Mouse (Mus musculus) kidney, embryonic 14.5 days (tissue): ENCODE data around the gene Dip2c. TPM values are rescaled to one million over a fixed set of nuclear protein-coding genes. Genes with fewer than 3 reads are reported as not detected.

ENCODE experiments used
- ATAC-seq: fragments of 200-750 bp; cut with Nextera tagmentation; 2 replicates; pipeline ENCODE4 v1.8.0; 2017; ENCODE audit warnings: moderate number of reproducible peaks, mild to moderate bottlenecking, moderate TSS enrichment, moderate library complexity; ENCODE audit not compliant: low FRiP score, low TSS enrichment
- H3K27ac ChIP-seq: fragments of 300-500 bp; sonication (generic); 2 replicates; pipeline ENCODE4 v1.5.1; 2014; ENCODE audit warnings: low read depth, mild to moderate bottlenecking, low read length, moderate library complexity, mixed read lengths
- H3K27me3 ChIP-seq: fragments of 300-500 bp; sonication (generic); 2 replicates; pipeline ENCODE4 v1.6.1; 2014; ENCODE audit warnings: mild to moderate bottlenecking, low read length; ENCODE audit not compliant: control insufficient read depth, insufficient read depth
- H3K36me3 ChIP-seq: fragments of 300-500 bp; sonication (generic); 2 replicates; pipeline ENCODE4 v1.6.1; 2014; ENCODE audit warnings: low read length, mixed read lengths; ENCODE audit not compliant: control insufficient read depth, insufficient read depth
- H3K4me1 ChIP-seq: fragments of 300-500 bp; sonication (generic); 2 replicates; pipeline ENCODE4 v1.6.1; 2014; ENCODE audit warnings: low read length, mixed read lengths; ENCODE audit not compliant: control insufficient read depth, insufficient read depth
- H3K4me2 ChIP-seq: fragments of 300-500 bp; sonication (generic); replicated peaks from 2 replicates; pipeline ENCODE4 v1.6.1; 2014; ENCODE audit warnings: low read depth, mild to moderate bottlenecking, low read length
- H3K4me3 ChIP-seq: fragments of 300-500 bp; sonication (generic); 2 replicates; pipeline ENCODE4 v1.5.1; 2014; ENCODE audit warnings: mild to moderate bottlenecking, low read length
- H3K9ac ChIP-seq: fragments of 300-500 bp; sonication (generic); 2 replicates; pipeline ENCODE4 v1.6.1; 2014; ENCODE audit warnings: low read depth, mild to moderate bottlenecking, low read length, moderate library complexity
- H3K9me3 ChIP-seq: fragments of 300-500 bp; sonication (generic); 2 replicates; pipeline ENCODE4 v1.6.1; 2016; ENCODE audit warnings: low read length; ENCODE audit not compliant: control insufficient read depth
- WGBS: fragments of 180-500 bp; shearing (Covaris S2); extraction: QIAGEN DNeasy Blood & Tissue Kit; methylation state at CpG from one replicate; pipeline ENCODE4 v1.1.7; 2014; 5-methylcytosine and 5-hydroxymethylcytosine counted together
- polyA plus RNA-seq: library from polyadenylated mRNA; unstranded; fragments of >200 nt; fragmentation: Nextera tagmentation; extraction: Ambion mirVana; gene quantifications from 2 replicates; pipeline ENCODE4 v1.2.1, GENCODE M21; 2014

Dip2c gene
- polyA plus RNA-seq, 1 experiment from 2014 or later, result 7.3 TPM

DNA sequence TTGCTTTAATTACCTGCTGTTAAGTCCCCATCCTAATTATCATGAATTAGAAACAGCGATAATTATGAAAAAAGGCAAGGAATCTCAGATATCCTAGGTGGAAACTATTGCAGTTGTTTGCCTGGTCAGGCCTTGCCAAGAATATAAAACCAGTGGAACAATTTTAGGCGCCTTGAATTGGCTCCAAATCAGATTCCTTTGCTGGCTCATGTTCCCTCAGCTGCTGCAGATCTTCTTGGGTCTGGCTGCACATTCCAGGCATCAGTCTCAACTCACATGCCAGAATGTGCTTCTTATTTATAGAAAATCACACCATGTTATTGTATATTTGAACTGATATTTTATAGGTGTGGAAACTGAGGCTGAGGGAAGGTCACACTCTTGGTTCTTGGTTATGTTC lies 74.3 kb downstream of the Dip2c start:
- Histone ChIP-seq H3K4me2 (no peak overlapping the region), H3K36me3 (no peaks in the 10 kb centered on the region), H3K9ac (no peak overlapping the region), H3K27ac (no peak overlapping the region), H3K9me3 (no peaks in the 10 kb centered on the region), H3K27me3 (no peaks in the 10 kb centered on the region), H3K4me1 (no peaks in the 10 kb centered on the region), H3K4me3 (no peak overlapping the region)
- no peak for ATAC-seq
- WGBS, result 87% methylated on average over 2 of the region's 2 CpGs

DNA sequence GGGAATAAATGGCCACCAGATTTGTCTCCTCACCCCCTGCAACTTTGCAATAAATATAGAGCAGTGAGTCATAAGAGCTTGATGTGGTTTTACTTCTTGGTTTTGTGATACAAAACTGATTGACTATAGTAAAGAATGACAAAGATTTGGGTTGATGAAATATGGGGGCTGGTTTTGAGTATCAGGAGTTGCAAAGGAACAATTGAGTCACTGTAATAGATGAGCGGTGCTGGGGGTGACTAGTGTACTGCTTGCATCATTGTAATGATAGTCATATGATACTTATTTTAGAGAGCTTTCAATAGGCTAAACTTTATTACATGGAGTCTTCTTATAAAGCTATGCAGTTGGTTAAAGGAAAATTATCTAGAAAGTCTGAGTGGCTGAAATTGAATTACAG lies 77.6 kb downstream of the Dip2c start:
- WGBS, result 94% methylated on average over 1 of the region's 1 CpGs
- Histone ChIP-seq H3K4me1 (no peaks in the 10 kb centered on the region), H3K27me3 (no peaks in the 10 kb centered on the region), H3K9ac (no peak overlapping the region), H3K4me3 (no peak overlapping the region), H3K4me2 (no peak overlapping the region), H3K36me3 (no peaks in the 10 kb centered on the region), H3K9me3 (no peaks in the 10 kb centered on the region), H3K27ac (no peak overlapping the region)
- ATAC-seq, result no peak

DNA sequence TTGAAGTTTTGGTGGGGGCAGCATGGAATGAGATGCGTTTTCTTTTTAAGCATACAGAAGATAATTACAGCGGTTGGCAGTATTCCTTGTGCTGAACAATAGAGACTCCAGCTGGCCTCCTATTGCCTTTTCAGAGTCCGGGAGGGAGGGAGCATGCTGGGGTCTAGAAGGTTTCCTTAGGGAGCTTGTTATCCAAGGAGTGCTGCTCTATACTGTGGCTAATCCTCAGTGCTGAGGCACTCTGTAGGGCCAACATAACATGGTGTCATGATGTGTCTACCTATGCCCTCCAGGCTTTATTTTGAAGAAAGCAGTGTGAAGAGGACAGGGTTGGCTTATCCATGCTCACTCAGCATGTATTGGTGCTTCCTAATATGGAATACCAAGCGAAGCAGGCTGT lies 79.0 kb downstream of the Dip2c start:
- Histone ChIP-seq H3K27me3 (no peaks in the 10 kb centered on the region), H3K27ac (no peak overlapping the region), H3K4me3 (no peak overlapping the region), H3K9me3 (no peaks in the 10 kb centered on the region), H3K4me1 (no peaks in the 10 kb centered on the region), H3K36me3 (no peaks in the 10 kb centered on the region), H3K9ac (no peak overlapping the region), H3K4me2 (no peak overlapping the region)
- no peak for ATAC-seq
- 64% methylated on average over 4 of the region's 4 CpGs for WGBS

DNA sequence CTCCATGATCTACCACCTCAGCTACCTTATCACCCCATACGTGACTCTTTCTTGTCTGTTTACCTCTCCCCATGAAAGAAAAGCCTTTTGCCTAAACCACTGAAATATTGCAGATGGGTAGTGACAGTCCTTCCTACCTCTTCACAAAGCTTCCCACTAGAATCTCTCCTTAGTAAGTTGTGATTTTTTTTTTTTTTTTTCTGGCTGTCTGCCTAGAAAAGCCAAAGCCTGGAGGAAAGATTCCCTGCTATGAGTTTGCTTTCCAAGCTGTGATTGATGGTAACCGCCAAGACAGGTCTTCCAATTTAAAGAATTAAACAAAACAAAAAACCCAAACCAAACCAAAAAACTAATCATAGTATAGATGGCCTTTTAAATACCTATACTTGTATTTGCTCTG lies 85.1 kb downstream of the Dip2c start:
- no peaks in the 10 kb centered on the region for H3K9me3 ChIP-seq
- H3K4me3 ChIP-seq, result no peak overlapping the region
- H3K4me2 ChIP-seq, result no peak overlapping the region
- 70% methylated on average over 2 of the region's 2 CpGs for WGBS
- no peak for ATAC-seq
- H3K36me3 ChIP-seq, result no peaks in the 10 kb centered on the region
- H3K9ac ChIP-seq, result no peak overlapping the region
- H3K27ac ChIP-seq, result no peak overlapping the region
- no peaks in the 10 kb centered on the region for H3K4me1 ChIP-seq
- no peaks in the 10 kb centered on the region for H3K27me3 ChIP-seq

DNA sequence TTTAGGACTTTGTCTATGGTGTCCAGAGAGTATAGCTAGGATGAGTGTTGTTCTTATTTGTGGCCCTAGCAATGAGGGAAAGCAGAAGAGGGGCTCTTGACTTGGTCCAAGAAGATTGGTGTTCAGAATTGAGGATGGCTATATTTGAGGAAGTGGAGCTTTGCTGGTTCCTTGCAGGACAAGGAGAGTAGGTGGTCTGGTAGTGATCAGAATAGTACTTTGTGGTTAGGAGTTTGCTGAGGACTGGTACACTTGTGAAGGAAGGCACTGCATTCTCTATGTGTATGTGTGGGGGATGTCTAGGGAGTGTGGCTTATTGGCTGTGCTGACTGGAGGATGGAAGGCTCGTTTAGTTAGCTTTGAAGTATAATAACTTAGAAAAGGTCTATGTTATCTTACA lies 95.1 kb downstream of the Dip2c start:
- no peak for ATAC-seq
- Histone ChIP-seq H3K36me3 (no peaks in the 10 kb centered on the region), H3K27ac (no peak overlapping the region), H3K4me2 (no peak overlapping the region), H3K9ac (no peak overlapping the region), H3K9me3 (no peaks in the 10 kb centered on the region), H3K4me1 (no peaks in the 10 kb centered on the region), H3K27me3 (no peaks in the 10 kb centered on the region), H3K4me3 (no peak overlapping the region)
- 44% methylated on average over 1 of the region's 1 CpGs for WGBS

DNA sequence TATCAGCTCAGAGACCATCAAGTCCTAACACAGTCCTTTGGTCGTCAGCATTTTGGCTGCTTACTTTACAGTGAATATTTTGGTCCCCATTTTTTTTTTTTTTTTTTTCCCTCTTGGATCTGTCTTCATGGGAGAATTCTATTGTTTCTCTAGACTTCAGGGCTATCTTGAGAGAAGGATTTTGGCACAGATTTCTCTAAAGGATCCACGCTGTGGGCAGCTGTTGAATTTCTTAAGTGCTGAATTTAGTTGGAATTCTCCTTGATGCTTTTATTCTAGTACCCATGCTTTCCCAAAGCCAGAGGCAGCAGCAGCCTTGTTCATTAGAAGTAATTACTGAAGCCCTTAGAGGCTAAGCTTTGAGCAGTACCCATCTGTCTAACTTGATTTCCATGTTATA lies 100.8 kb downstream of the Dip2c start:
- WGBS, result 71% methylated on average over 2 of the region's 2 CpGs
- no peak for ATAC-seq
- 0 out of 2 replicates have a peak, but pooled peaks cover 4% of the 10 kb centered on the region for H3K9me3 ChIP-seq
- no peaks in the 10 kb centered on the region for H3K36me3 ChIP-seq
- H3K4me1 ChIP-seq, result no peaks in the 10 kb centered on the region
- H3K27ac ChIP-seq, result no peak overlapping the region
- H3K4me3 ChIP-seq, result no peak overlapping the region
- H3K9ac ChIP-seq, result no peak overlapping the region
- no peaks in the 10 kb centered on the region for H3K27me3 ChIP-seq
- H3K4me2 ChIP-seq, result no peak overlapping the region

DNA sequence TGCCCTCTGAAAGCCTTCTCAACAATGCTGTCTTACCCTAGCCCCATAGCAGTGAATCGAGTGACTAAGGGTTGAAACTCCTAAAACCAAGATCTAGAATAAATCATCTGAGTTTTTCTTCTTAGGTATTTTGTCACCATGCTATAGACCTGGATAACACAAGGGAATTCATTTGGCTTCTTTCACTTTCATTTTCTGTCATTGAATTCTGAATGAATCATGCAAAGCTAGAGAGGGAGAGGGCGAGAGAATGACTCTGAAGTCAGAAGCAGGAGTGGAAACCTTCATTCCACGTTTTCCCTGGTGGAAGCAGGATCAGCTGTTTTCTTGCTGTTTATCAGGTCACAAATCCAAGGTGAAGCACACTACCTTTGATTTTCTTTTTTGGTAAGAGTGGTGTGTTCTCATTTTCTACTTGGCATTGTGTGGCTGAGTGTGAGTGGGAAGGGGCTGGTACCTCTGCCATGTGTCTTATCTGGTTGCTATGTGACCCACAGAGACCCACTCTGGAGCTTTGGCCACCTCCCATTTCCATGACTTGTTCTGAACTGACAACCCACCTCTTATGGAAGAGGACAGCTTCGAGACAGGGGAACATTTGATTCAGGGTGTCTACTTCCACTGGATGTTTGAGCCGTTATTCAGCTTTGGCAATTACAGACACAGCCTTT lies 104.5 kb downstream of the Dip2c start:
- 0 out of 2 replicates have a peak, but pooled peaks cover 4% of the 10 kb centered on the region for H3K9me3 ChIP-seq
- 87% methylated on average over 5 of the region's 5 CpGs for WGBS
- H3K9ac ChIP-seq, result no peak overlapping the region
- H3K4me1 ChIP-seq, result no peaks in the 10 kb centered on the region
- H3K27ac ChIP-seq, result no peak overlapping the region
- H3K4me2 ChIP-seq, result no peak overlapping the region
- ATAC-seq, result no peak
- H3K36me3 ChIP-seq, result no peaks in the 10 kb centered on the region
- no peaks in the 10 kb centered on the region for H3K27me3 ChIP-seq
- H3K4me3 ChIP-seq, result no peak overlapping the region

DNA sequence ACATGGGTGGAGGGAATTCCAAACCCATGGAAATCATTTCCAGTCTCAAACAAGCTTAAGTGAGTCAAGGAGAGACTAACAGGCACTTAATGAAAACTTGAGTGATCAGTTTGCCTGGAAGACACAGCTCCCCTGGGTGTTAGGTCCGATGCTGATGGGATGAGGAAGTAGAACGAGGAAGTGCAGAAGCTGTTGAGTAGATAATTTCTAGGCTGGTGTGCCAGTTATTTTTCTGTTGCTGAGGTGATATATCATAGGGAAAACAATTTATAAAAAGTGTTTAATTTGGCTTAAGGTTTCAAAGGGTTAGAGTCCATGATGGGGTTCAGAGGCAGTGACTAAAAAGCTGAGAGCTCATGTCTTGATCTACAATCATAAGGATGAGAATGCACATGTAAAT lies 111.7 kb downstream of the Dip2c start:
- Histone ChIP-seq H3K9me3 (peaks cover 5% of the 10 kb centered on the region; the same call in 1 of the 2 replicates), H3K9ac (no peak overlapping the region), H3K4me1 (no peaks in the 10 kb centered on the region), H3K4me2 (no peak overlapping the region), H3K27me3 (no peaks in the 10 kb centered on the region), H3K4me3 (no peak overlapping the region), H3K36me3 (no peaks in the 10 kb centered on the region), H3K27ac (no peak overlapping the region)
- 94% methylated on average over 2 of the region's 2 CpGs for WGBS
- no peak for ATAC-seq

DNA sequence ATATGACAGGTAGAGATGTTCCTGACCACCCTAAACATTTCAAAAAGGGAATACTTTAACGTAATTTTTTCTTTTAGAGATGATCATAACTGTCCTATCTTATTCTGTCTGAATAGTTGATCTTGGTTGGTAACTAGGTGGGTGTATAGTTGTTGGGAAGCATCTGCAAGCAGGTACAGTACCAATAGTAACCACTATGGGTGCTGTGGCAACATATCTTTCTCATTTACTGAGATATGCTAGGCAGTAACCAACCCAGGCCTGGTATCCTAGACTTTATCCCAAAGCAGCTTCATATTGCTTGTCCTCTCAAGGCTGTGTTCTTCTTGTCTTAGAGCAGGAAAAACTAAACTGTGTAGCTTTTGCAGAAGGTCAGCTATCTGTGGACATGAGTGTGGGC lies 113.0 kb downstream of the Dip2c start:
- H3K9ac ChIP-seq, result no peak overlapping the region
- ATAC-seq, result no peak

More for the DNA sequence above, 113.0 kb downstream of the Dip2c start:
- H3K9me3 ChIP-seq, result peaks cover 5% of the 10 kb centered on the region; the same call in 1 of the 2 replicates
- H3K36me3 ChIP-seq, result no peaks in the 10 kb centered on the region
- 89% methylated on average over 1 of the region's 1 CpGs for WGBS
- H3K4me3 ChIP-seq, result no peak overlapping the region
- H3K27ac ChIP-seq, result no peak overlapping the region
- H3K27me3 ChIP-seq, result no peaks in the 10 kb centered on the region
- H3K4me1 ChIP-seq, result no peaks in the 10 kb centered on the region
- no peak overlapping the region for H3K4me2 ChIP-seq
